Mouse (Mus musculus): Measurements from ENCODE around the gene Agl. TPM values are rescaled to one million over a fixed set of nuclear protein-coding genes. Genes with fewer than 3 reads are reported as not detected.
A peak's percentile ranks its signal among the peaks of the same experiment; 100 is the strongest.

The Agl gene
- polyA plus RNA-seq (2016; fragmentation: Nextera tagmentation; extraction: Ambion mirVana), result 9.0 and 12.0 TPM in 2 replicates

- Histone ChIP-seq H3K9me3 (replicated peaks) (no peaks in the 10 kb centered on the region), H3K36me3 (no peaks in the 10 kb centered on the region), H3K4me1 (peaks cover 11% of the 10 kb centered on the region), H3K4me3 (peak within 1 kb of the TSS; percentile 67), H3K27ac (replicated peaks) (peak within 1 kb of the TSS; percentile 84), H3K27me3 (ENCODE audit: low read depth, poor library complexity, severe bottlenecking) (no peaks in the 10 kb centered on the region)
- WGBS, result under 1% methylated on average over 55 of the region's 57 CpGs
- DNase-seq (ENCODE audit: low spot score), result peak; percentile 97
Measured at GRCm38 (mm10) chr3:116807811-116808506, at the start of gene Agl. TSS of gene Agl (minus strand) at chr3:116808166.

- WGBS, result 84% methylated on average over 6 of the region's 6 CpGs
- H3K4me3 ChIP-seq, result no peak overlapping the region
- no peaks in the 10 kb centered on the region for H3K9me3 ChIP-seq (replicated peaks)
- H3K4me1 ChIP-seq, result peaks cover 7% of the 10 kb centered on the region; the same call in 1 of the 2 replicates
- H3K36me3 ChIP-seq, result no peaks in the 10 kb centered on the region
- H3K27me3 ChIP-seq (ENCODE audit: low read depth, poor library complexity, severe bottlenecking), result no peaks in the 10 kb centered on the region
- DNase-seq (ENCODE audit: low spot score), result no peak
- H3K27ac ChIP-seq (replicated peaks), result no peak overlapping the region
Measured at GRCm38 (mm10) chr3:116857611-116858010, 49.6 kb upstream of the Agl start.

GRCm38 (mm10) chr3:116852421-116852820 is 44.5 kb upstream of the Agl start:
- Histone ChIP-seq H3K9me3 (replicated peaks) (no peaks in the 10 kb centered on the region), H3K27ac (replicated peaks) (no peak overlapping the region), H3K4me3 (no peak overlapping the region), H3K27me3 (ENCODE audit: low read depth, poor library complexity, severe bottlenecking) (no peaks in the 10 kb centered on the region), H3K4me1 (no peaks in the 10 kb centered on the region), H3K36me3 (no peaks in the 10 kb centered on the region)
- 87% methylated on average over 3 of the region's 3 CpGs for WGBS
- no peak for DNase-seq (ENCODE audit: low spot score)

GRCm38 (mm10) chr3:116850376-116850775 is 42.4 kb upstream of the Agl start:
- Histone ChIP-seq H3K9me3 (replicated peaks) (no peaks in the 10 kb centered on the region), H3K36me3 (no peaks in the 10 kb centered on the region), H3K27me3 (ENCODE audit: low read depth, poor library complexity, severe bottlenecking) (no peaks in the 10 kb centered on the region), H3K4me1 (no peaks in the 10 kb centered on the region), H3K4me3 (no peak overlapping the region), H3K27ac (replicated peaks) (no peak overlapping the region)
- 77% methylated on average over 1 of the region's 1 CpGs for WGBS
- DNase-seq (ENCODE audit: low spot score), result no peak

- H3K9me3 ChIP-seq (replicated peaks), result no peaks in the 10 kb centered on the region
- H3K27ac ChIP-seq (replicated peaks), result no peak overlapping the region
- H3K4me3 ChIP-seq, result no peak overlapping the region
- DNase-seq (ENCODE audit: low spot score), result no peak
- no peaks in the 10 kb centered on the region for H3K4me1 ChIP-seq
- H3K36me3 ChIP-seq, result no peaks in the 10 kb centered on the region
- H3K27me3 ChIP-seq (ENCODE audit: low read depth, poor library complexity, severe bottlenecking), result no peaks in the 10 kb centered on the region
- 89% methylated on average over 4 of the region's 4 CpGs for WGBS
Measured at GRCm38 (mm10) chr3:116848936-116849335, 41.0 kb upstream of the Agl start.

GRCm38 (mm10) chr3:116848099-116848498 is 40.1 kb upstream of the Agl start:
- Histone ChIP-seq H3K4me1 (no peaks in the 10 kb centered on the region), H3K36me3 (no peaks in the 10 kb centered on the region), H3K27ac (replicated peaks) (no peak overlapping the region), H3K9me3 (replicated peaks) (no peaks in the 10 kb centered on the region), H3K27me3 (ENCODE audit: low read depth, poor library complexity, severe bottlenecking) (no peaks in the 10 kb centered on the region), H3K4me3 (no peak overlapping the region)
- WGBS, result 83% methylated on average over 1 of the region's 1 CpGs
- no peak for DNase-seq (ENCODE audit: low spot score)

- no peaks in the 10 kb centered on the region for H3K27me3 ChIP-seq (ENCODE audit: low read depth, poor library complexity, severe bottlenecking)
- no peaks in the 10 kb centered on the region for H3K36me3 ChIP-seq
- no peak overlapping the region for H3K4me3 ChIP-seq
- no peaks in the 10 kb centered on the region for H3K4me1 ChIP-seq
- WGBS, result 85% methylated on average over 4 of the region's 4 CpGs
- DNase-seq (ENCODE audit: low spot score), result no peak
- no peaks in the 10 kb centered on the region for H3K9me3 ChIP-seq (replicated peaks)
- H3K27ac ChIP-seq (replicated peaks), result no peak overlapping the region
Measured at GRCm38 (mm10) chr3:116846084-116846483, 38.1 kb upstream of the Agl start.

- H3K36me3 ChIP-seq, result no peaks in the 10 kb centered on the region
- 92% methylated on average over 10 of the region's 10 CpGs for WGBS
- H3K27ac ChIP-seq (replicated peaks), result no peak overlapping the region
- no peaks in the 10 kb centered on the region for H3K9me3 ChIP-seq (replicated peaks)
- H3K4me3 ChIP-seq, result no peak overlapping the region
- no peaks in the 10 kb centered on the region for H3K4me1 ChIP-seq
- H3K27me3 ChIP-seq (ENCODE audit: low read depth, poor library complexity, severe bottlenecking), result no peaks in the 10 kb centered on the region
- DNase-seq (ENCODE audit: low spot score), result no peak
Measured at GRCm38 (mm10) chr3:116844880-116845579, 37.1 kb upstream of the Agl start.

GRCm38 (mm10) chr3:116841311-116841710 is 33.3 kb upstream of the Agl start:
- WGBS, result 79% methylated on average over 2 of the region's 2 CpGs
- Histone ChIP-seq H3K27me3 (ENCODE audit: low read depth, poor library complexity, severe bottlenecking) (no peaks in the 10 kb centered on the region), H3K4me1 (no peaks in the 10 kb centered on the region), H3K9me3 (replicated peaks) (no peaks in the 10 kb centered on the region), H3K36me3 (no peaks in the 10 kb centered on the region), H3K4me3 (no peak overlapping the region), H3K27ac (replicated peaks) (no peak overlapping the region)
- no peak for DNase-seq (ENCODE audit: low spot score)

- no peaks in the 10 kb centered on the region for H3K36me3 ChIP-seq
- 85% methylated on average over 23 of the region's 23 CpGs for WGBS
Measured at GRCm38 (mm10) chr3:116836681-116837475, 28.9 kb upstream of the Agl start.

GRCm38 (mm10) chr3:116835770-116836680 is 28.1 kb upstream of the Agl start:
- no peaks in the 10 kb centered on the region for H3K9me3 ChIP-seq (replicated peaks)
- peak overlapping the region; percentile 72 for H3K27ac ChIP-seq (replicated peaks)
- 31% methylated on average over 21 of the region's 21 CpGs for WGBS
- H3K4me3 ChIP-seq, result peak overlapping the region; percentile 43
- peaks cover 3% of the 10 kb centered on the region; the same call in 1 of the 2 replicates for H3K4me1 ChIP-seq
- peak; percentile 85 for DNase-seq (ENCODE audit: low spot score)
- H3K36me3 ChIP-seq, result no peaks in the 10 kb centered on the region
- no peaks in the 10 kb centered on the region for H3K27me3 ChIP-seq (ENCODE audit: low read depth, poor library complexity, severe bottlenecking)

More at GRCm38 (mm10) chr3:116836681-116837475, 28.9 kb upstream of the Agl start:
- DNase-seq (ENCODE audit: low spot score), result no peak
- Histone ChIP-seq H3K27ac (replicated peaks) (no peak overlapping the region), H3K4me1 (peaks cover 3% of the 10 kb centered on the region; the same call in 1 of the 2 replicates), H3K27me3 (ENCODE audit: low read depth, poor library complexity, severe bottlenecking) (no peaks in the 10 kb centered on the region), H3K9me3 (replicated peaks) (no peaks in the 10 kb centered on the region), H3K4me3 (no peak overlapping the region)

- peak overlapping the region; percentile 72 for H3K27ac ChIP-seq (replicated peaks)
- 86% methylated on average over 4 of the region's 4 CpGs for WGBS
Measured at GRCm38 (mm10) chr3:116835350-116835749, 27.4 kb upstream of the Agl start.

More at GRCm38 (mm10) chr3:116835350-116835749, 27.4 kb upstream of the Agl start:
- H3K4me1 ChIP-seq, result peaks cover 3% of the 10 kb centered on the region; the same call in 1 of the 2 replicates
- no peaks in the 10 kb centered on the region for H3K36me3 ChIP-seq
- DNase-seq (ENCODE audit: low spot score), result no peak
- H3K4me3 ChIP-seq, result peak overlapping the region; percentile 43; the same call in 1 of the 2 replicates
- H3K27me3 ChIP-seq (ENCODE audit: low read depth, poor library complexity, severe bottlenecking), result no peaks in the 10 kb centered on the region
- no peaks in the 10 kb centered on the region for H3K9me3 ChIP-seq (replicated peaks)
